Mouse (Mus musculus) urinary bladder, postnatal 36 days (tissue): ENCODE results near the gene Kif1a.

Source experiments
- DNase-seq, 2 experiments: peaks; one replicate each; pipeline ENCODE4 v3.0.0; 2022; ENCODE audit warnings: low spot score in 2 of 2, mixed read lengths in 1 of 2

Gene Kif1a

DNA sequence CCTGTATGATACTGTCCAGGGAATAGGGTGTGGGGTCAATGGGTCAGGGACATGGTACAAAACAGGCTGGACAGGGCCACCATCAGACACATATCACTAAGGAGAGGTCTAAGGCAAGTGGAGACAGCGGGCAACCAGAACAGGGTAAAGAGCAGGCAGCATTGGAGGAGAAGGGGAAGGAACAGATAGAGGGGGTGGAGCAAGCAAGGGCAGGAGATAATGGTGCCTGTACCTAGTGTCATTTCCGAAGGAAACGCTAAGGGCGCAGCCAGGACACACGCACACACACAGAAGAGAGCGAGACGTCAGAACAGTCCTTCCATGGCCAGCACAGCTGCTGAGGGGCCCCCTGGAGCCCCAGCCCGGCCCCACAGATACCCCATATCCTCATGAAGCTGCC lies 75.2 kb downstream of the Kif1a start:
- no peak for DNase-seq

DNA sequence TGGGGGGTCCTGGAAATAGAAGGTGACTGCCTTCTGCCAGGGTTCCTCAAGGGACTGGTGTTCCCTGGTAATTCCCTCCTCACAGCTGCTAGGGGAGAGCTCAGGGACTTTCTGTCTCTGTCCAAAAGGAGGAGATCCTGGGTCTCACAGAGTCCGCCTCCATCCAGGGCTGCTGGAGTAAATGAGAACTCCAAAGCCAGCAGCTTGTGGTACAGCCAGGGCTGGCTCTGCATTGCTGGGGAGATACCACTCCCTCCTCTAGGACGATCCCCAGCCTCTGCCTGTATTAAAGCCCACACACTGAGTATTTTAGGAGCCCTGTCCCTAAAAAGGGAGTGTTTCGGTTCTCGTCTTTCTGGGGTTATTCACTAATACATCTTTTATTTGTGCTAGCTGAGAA lies 81.1 kb downstream of the Kif1a start:
- no peak for DNase-seq

DNA sequence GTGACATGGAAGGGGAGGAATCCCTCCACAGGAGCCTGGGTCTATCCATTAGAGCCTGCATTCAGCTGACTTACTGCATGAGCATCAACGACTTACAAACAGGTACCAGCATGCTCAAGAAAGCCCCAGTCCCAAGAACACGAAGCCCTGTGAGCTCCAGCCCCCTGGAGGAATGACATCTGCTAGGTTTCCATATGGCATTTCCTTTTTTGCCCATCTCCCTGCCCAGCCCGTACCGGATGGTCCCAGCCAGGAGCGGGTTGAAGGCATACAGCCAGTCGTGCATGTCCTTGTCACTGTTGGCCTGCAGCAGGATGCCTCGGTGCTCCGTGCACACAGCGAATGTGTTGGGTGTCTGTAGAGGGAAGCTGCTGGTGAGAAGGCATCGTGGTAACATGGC lies 83.0 kb downstream of the Kif1a start:
- DNase-seq = no peak

GRCm38 (mm10) chr1:93015136-93015535 lies 86.6 kb downstream of the Kif1a start:
- no peak for DNase-seq

DNA sequence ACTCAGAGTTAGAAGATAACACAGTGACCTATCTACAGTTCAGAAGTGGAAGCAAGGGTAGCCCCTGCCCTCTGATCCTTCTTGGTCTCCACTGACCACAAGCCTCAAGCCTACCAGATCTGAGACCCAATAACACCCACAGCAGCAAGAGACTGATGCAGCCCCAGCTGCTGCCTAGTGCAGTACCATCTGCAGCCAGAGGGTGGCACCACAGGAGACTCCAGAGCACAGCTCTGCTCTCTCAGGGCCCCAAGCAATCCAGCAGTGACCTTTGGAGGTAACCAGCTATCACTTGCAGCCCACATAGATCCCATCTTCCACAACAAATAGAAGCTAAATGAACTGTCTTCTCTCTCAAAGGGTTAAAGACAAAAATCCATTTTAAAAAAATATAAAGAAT lies 87.3 kb downstream of the Kif1a start:
- peak; percentile 54 to 62 for DNase-seq

DNA sequence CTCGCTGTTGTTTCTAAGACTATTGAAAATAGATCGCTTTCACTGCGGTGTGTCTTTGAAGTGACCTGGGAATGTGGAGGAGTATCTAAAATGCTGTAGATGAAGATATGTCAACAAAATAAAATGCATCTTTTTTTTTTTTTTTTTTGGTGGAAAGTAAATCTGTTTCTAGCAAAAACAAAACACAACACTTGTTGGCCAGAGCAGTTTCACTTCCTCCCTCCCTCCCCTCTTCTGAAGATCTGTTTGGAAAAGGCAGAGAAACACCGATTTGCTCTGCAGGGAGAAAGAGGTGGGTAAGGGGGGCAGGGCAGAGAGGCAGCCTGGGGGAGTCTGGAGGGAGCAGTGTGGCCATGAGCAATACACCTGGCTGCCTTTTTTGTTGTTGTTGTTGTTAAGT lies 88.4 kb downstream of the Kif1a start:
- no peak for DNase-seq

DNA sequence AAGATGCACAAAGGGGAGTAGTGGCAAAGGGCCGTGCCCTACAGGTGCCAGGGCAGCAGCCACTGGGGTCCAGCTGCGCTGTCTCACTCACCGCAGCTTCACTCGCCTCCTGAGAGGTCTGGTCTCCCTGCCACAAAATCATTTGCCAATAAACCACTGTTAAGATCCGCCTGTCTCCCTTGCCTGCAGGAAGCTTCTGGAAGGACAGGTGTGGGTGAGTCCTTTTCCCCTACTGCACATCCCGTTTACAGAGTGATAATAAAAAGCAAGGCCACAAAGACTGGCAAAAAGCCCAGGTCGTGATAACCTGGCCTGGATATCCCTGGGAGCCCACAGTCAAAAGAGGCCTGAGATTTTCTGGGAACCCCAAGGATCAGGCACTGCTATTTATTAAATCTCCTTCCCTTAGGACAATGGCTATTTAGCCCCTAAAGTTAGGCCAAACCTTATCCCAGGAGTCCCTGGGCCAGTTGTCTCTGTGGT lies 89.6 kb downstream of the Kif1a start:
- no peak for DNase-seq

DNA sequence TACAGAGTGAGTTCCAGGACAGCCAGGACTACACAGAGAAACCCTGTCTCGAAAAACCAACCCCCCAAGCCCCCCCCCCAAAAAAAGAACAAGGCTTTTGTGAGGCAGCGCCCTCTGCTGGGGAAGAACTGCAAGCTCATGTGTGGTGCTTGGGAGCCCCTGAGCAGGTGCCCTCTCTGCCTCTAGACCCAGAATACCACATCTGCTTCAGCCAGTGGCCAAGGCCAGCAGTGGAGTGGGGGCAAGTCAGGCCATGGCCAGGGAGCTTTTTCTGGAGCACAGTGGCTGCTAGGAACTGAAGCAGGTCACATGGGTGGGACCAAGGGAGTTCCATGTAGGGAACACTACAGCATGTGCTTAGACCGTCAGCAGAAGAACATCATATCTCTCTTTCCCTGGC lies 91.0 kb downstream of the Kif1a start:
- no peak for DNase-seq

GRCm38 (mm10) chr1:93009196-93009595 lies 92.6 kb downstream of the Kif1a start:
- no peak for DNase-seq

- no peak for DNase-seq
Measured at GRCm38 (mm10) chr1:93006061-93006460, 95.7 kb downstream of the Kif1a start, which contains the start of gene Aqp12. TSS of gene Aqp12 (plus strand) at chr1:93006334.

DNA sequence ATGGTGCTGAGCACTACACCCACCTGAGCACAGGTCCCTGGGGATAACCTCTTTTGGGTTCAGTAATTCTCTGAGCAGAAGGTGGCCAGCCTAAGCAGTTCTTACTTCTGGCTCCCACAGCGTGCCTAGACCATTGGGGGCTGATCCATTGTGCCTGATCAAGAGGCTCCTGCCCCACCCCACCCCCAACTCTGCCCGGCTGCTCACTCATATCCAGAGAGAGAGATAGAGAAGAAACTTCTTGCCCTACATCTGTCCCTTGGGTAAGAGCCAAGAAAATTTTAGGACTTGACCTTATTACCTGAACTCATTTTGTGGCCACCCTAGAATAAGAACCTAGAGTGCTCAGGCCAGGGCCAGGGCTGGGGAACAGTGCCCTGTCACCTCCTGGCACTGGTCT lies 108.9 kb downstream of the Kif1a start:
- no peak for DNase-seq

GRCm38 (mm10) chr1:92992214-92992855 lies 109.4 kb downstream of the Kif1a start:
- no peak for DNase-seq

DNA sequence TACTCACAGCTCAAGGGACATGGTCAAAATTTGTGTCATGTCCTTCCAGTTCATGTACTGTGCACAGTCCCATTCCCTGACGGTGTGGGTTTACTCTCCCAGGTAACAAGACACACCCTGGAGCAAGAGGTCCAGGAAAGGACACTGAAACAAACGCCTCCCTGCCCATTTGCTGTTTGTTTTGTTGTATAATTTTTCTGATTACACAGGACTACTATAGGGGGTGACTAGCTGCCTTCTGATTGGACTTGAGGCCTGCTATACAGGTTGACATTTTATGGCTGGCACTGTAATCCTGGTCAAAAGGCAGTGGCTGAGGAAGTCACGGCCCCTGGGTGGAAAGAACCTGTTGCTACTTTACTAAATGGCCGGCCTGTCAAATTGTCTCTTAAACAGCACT lies 111.9 kb downstream of the Kif1a start:
- no peak for DNase-seq

DNA sequence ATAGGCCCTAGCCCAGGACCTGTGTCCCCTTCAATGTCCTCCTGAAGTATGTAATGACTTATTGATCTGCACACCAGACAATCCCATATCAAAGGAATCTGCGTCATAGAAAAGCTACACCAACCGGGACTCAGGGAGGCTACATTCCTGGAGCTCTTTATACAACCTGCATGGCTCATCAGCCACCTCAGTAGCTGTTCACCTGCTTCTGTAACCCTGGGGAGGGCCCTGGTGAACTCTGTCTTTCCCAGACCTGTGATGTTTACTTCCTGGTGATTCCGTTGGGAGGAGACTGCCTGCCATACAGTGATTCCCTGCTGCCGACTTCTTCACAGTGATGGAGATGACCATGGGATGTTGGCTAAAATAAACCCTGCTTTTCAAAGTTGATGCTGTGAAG lies 112.9 kb downstream of the Kif1a start:
- DNase-seq = no peak

GRCm38 (mm10) chr1:92984999-92985398 lies 116.8 kb downstream of the Kif1a start:
- no peak for DNase-seq

- DNase-seq = no peak
Measured at GRCm38 (mm10) chr1:92982931-92983605, 118.7 kb downstream of the Kif1a start.

DNA sequence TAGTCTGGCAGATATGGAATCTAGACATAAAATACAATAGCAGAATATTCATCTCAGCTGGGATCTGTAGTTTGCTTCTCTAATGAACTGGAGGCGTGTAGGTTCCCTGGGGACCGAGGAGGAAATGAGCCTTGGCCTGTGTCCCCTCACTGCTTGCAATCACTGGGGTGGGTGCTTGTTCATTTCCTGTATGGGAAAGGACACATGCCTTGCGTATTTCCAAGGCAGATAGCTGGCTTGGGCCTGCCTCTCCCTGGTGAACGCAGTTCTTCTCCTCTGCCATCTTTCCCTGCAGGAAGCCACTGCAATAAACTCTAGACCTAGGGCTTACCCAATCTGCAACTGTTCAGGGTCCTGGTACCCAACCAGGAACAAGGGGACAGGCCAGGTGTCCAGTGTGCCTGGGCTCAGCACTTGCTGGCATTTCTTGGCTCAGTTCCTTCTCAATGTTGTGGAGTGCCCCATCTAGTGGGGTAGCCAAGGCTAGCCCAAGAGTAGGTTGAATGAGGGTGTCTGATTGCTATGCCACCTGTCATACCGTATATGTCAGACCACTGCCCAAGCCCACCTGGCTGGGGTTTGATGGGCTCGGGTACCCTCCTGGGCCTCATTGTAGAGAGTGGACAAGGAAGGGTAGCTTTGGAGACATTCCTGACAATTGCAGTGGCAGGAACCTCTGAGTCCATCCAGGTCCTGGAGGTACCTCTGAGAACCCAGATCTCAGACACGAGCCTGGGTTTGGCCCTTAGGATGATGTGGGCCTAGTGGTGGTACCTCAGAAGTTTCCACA lies 120.5 kb downstream of the Kif1a start:
- DNase-seq = peak in 1 of 2 experiments; percentile 23

DNA sequence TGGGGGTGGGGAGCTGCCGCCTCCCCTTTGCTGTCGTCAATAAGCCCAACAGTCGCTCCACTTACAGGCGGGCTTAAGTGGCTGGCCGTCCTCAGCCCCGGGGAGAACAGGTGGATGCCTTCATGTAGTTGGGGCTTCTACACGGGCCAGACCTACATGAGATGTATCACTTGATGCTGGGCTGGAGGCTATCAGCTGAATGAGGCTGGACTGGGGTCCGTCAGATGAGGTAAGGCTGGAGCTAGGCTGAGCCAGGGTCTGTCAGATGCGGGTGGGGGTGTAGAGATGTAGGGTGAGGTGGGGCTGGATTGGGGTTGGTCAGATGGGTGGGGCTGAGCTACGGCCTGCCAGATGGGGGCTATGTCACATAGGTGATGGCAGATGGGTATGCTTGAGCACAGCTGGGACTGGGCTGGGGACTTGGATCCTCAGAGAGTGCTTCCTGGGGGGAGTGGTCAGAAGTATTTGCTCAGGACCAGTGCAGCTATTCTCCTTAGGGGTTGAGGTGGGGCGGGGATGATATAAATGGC lies 122.6 kb downstream of the Kif1a start:
- DNase-seq = no peak

DNA sequence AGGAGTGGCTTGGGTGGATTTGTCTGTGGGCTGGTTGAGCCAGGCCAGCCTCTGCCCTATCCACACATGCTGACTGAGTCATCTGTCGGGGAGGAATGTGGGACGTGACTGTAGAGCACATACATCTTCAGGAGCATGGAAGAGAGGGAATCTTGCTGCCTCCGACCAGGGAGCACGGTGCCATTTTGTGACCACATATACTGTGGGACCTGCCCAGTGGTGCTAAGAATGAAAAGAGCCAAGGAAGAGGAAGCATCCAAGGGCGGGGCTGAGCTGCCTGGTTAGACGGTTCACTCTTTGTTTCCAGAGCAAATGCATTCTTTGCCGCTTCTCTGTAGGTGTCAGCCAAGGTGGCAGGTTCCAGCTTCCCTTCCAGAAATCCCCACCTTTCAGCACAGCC lies 123.1 kb downstream of the Kif1a start:
- no peak for DNase-seq

DNA sequence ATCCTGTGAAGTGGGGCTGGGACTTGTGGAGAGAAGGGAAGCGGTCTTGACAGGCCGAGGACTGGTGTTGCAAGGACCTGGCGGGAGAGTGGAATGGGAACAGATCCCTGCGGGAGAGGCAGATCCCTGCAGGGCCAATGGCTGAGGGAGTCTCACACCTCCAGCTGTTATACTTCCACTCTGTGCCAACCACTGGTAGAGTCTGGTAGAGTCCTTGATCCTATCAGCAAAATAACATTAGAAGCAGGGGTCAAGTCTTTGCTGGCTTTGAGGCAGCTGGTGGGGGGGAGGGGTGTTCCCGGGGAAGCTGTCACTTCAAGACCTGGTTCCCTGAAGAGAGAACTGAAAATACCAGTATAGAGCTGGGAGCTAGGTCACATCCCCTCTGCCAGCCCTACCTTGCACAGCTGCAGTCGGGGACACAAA lies 125.6 kb downstream of the Kif1a start:
- DNase-seq = no peak

DNA sequence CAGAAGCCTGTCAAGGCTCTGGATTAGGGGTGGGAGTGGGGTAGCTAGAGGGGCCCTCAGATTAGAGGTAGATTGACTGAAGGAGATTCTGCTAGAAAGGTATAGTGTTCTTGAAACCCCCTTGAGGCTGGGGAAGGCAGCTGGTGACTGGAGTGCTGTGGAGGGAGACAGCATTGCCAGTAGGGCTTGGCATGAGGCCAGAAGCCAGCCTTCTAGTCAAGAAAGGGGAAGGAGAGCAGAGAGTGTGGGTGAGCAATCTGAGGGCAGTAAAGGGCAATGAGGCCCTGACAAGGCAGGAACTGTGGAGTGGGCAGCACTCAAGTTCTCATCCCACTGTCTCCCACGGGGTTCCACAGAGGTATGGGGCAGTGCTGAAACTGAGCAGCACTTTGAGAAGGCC lies 128.9 kb downstream of the Kif1a start:
- peak in 1 of 2 experiments; percentile 34 for DNase-seq
